Mouse (Mus musculus): ENCODE data around the gene Eaf2. TPM values are rescaled to one million over a fixed set of nuclear protein-coding genes. Genes with fewer than 3 reads are reported as not detected.

Gene Eaf2
- polyA plus RNA-seq, 1 experiment from 2014 or later = 1.2 TPM

DNA sequence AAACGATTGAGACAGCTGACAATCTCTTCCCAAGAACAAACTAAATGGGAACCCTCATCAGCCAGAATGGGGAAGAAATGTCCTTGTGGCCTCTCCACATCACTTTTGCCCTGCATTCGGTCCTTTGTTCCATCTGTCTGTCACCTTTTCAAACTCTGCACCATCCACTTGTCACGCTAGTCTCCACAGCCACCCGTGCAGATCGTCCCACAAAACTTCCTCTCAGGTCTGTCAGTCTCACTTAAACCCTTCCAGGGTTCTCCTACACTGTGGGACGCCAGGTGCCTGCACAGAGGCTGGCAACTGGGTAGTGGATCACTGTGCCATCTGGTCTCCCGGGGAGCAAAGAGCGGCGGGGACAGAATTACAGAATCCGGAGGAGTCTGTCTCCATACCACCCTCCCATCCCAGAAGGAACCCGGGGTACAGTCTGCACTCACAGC, 47.2 kb downstream of the Eaf2 start:
- H3K36me3 ChIP-seq (ENCODE audit: control insufficient read depth, insufficient read depth, low read length) = no peaks in the 10 kb centered on the region
- DNase-seq (ENCODE audit: low spot score) = no peak
- H3K4me2 ChIP-seq (ENCODE audit: low read depth) = peak overlapping the region; percentile 57
- peak; percentile 40; the same call in 1 of the 2 replicates for ATAC-seq (ENCODE audit: insufficient read depth, low FRiP score, low TSS enrichment)
- H3K27ac ChIP-seq (ENCODE audit: low read depth, low read length) = no peak overlapping the region
- H3K27me3 ChIP-seq (ENCODE audit: control insufficient read depth, insufficient read depth, low read length) = 0 out of 2 replicates have a peak, but pooled peaks cover 2% of the 10 kb centered on the region
- no peaks in the 10 kb centered on the region for H3K9me3 ChIP-seq (ENCODE audit: control insufficient read depth, low read length)
- H3K9ac ChIP-seq (ENCODE audit: low read length) = no peak overlapping the region; the same call in 1 of the 2 replicates
- H3K4me1 ChIP-seq (ENCODE audit: control insufficient read depth, insufficient read depth, low read length) = no peaks in the 10 kb centered on the region; the same call in 1 of the 2 replicates
- H3K4me3 ChIP-seq (ENCODE audit: low read depth, low read length) = peak overlapping the region; percentile 73
- 5% methylated on average over 11 of the region's 11 CpGs for WGBS

DNA sequence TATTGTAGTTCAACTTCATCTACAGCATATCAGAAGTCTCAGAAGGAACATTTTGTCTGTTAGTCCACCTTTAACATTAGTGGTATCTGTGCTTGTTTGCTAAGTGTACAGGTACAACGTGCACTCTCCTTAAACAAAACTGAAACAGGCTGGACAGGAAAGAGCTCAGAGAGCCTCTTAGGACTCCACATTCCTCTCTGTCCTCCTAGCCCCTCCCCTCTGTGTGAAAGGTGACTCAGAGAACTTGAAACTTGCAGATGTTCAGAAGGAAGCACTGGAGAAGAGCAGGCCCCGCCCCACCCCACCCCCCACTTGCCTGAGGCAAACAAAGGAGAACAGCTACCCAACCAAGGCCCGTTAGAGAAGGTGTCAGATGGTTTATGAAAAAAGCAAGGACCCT, 53.3 kb downstream of the Eaf2 start:
- no peak overlapping the region for H3K27ac ChIP-seq (ENCODE audit: low read depth, low read length)

DNA sequence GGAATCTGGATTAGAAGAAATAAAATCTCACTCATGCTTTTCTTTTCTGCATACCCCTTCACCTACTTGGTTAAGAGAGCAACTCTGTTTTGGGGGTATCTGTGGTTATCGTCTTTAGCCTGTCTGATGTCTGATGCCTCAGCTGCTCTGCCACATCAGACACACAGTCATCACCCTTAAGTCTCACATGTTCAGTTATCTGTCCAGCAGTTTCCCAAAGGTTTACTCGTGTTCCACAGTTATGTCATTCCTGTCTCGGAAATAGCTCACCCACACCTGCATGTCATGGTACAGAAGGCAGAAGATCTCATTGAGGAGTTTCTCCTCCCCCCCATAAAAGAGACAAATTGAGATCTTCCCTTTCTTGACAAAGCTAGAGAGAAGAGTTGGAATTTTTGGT, 54.1 kb downstream of the Eaf2 start:
- DNase-seq (ENCODE audit: low spot score) (no peak), ATAC-seq (ENCODE audit: insufficient read depth, low FRiP score, low TSS enrichment) (no peak)
- Histone ChIP-seq H3K4me3 (ENCODE audit: low read depth, low read length) (no peak overlapping the region), H3K9me3 (ENCODE audit: control insufficient read depth, low read length) (no peaks in the 10 kb centered on the region), H3K4me1 (ENCODE audit: control insufficient read depth, insufficient read depth, low read length) (no peaks in the 10 kb centered on the region), H3K4me2 (ENCODE audit: low read depth) (no peak overlapping the region), H3K27me3 (ENCODE audit: control insufficient read depth, insufficient read depth, low read length) (no peaks in the 10 kb centered on the region), H3K36me3 (ENCODE audit: control insufficient read depth, insufficient read depth, low read length) (no peaks in the 10 kb centered on the region), H3K27ac (ENCODE audit: low read depth, low read length) (no peak overlapping the region), H3K9ac (ENCODE audit: low read length) (no peak overlapping the region)
- WGBS = 84% methylated on average over 3 of the region's 3 CpGs

More for the DNA sequence above, 53.3 kb downstream of the Eaf2 start:
- Histone ChIP-seq H3K9me3 (ENCODE audit: control insufficient read depth, low read length) (no peaks in the 10 kb centered on the region), H3K4me2 (ENCODE audit: low read depth) (no peak overlapping the region), H3K36me3 (ENCODE audit: control insufficient read depth, insufficient read depth, low read length) (no peaks in the 10 kb centered on the region), H3K27me3 (ENCODE audit: control insufficient read depth, insufficient read depth, low read length) (no peaks in the 10 kb centered on the region), H3K4me3 (ENCODE audit: low read depth, low read length) (no peak overlapping the region), H3K9ac (ENCODE audit: low read length) (no peak overlapping the region), H3K4me1 (ENCODE audit: control insufficient read depth, insufficient read depth, low read length) (no peaks in the 10 kb centered on the region)
- DNase-seq (ENCODE audit: low spot score) (no peak), ATAC-seq (ENCODE audit: insufficient read depth, low FRiP score, low TSS enrichment) (no peak)
- 13% methylated on average over 3 of the region's 3 CpGs for WGBS

DNA sequence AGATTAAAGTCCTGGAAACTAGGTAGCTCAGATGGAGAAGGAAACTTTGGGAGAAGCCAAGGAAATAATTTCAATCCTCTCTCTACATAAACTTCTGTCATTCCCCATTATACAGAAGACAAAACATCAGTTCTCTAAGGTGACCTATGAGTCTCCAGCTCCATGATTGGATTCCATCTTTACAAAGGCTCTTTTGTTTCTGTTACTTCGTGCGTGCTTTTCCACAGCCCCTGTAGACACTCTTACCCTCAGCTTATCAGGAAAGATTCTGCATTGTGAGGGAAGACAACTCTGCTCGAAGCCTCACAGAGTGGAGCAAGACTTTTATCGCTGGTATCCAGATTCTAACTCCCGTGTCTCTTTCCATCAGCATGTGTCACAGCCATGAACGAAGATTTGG, 54.8 kb downstream of the Eaf2 start:
- no peak for DNase-seq (ENCODE audit: low spot score)
- Histone ChIP-seq H3K4me2 (ENCODE audit: low read depth) (no peak overlapping the region), H3K36me3 (ENCODE audit: control insufficient read depth, insufficient read depth, low read length) (no peaks in the 10 kb centered on the region), H3K27me3 (ENCODE audit: control insufficient read depth, insufficient read depth, low read length) (no peaks in the 10 kb centered on the region), H3K27ac (ENCODE audit: low read depth, low read length) (no peak overlapping the region), H3K9me3 (ENCODE audit: control insufficient read depth, low read length) (no peaks in the 10 kb centered on the region), H3K4me3 (ENCODE audit: low read depth, low read length) (no peak overlapping the region), H3K9ac (ENCODE audit: low read length) (no peak overlapping the region), H3K4me1 (ENCODE audit: control insufficient read depth, insufficient read depth, low read length) (no peaks in the 10 kb centered on the region)
- no peak for ATAC-seq (ENCODE audit: insufficient read depth, low FRiP score, low TSS enrichment)
- 84% methylated on average over 6 of the region's 6 CpGs for WGBS

DNA sequence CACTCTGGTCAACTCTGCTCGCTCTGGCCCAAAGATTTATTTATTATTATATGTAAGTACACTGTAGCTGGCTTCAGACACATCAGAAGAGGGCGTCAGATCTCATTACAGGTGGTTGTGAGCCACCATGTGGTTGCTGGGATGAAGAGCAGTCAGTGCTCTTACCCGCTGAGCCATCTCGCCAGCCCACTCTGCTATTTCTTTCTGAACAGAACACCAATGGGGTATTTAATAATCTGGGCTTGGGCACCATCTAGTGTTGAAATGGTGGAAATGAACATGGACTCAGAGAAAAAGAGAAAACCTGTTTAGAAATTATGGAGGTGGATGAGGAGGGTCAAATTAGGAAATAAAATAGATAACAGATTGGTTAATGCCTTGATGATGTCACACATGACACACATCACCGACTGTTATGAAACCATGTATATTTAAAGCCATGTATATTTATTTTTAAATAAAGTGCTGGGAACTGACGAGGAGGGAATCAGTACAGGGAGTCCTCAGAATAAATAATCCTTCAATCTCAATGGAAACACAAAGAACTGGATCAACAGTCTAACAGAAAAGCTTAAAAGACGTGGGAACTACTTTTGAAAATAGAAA, 57.4 kb downstream of the Eaf2 start:
- Histone ChIP-seq H3K4me1 (ENCODE audit: control insufficient read depth, insufficient read depth, low read length) (no peaks in the 10 kb centered on the region), H3K27me3 (ENCODE audit: control insufficient read depth, insufficient read depth, low read length) (no peaks in the 10 kb centered on the region), H3K9ac (ENCODE audit: low read length) (no peak overlapping the region), H3K9me3 (ENCODE audit: control insufficient read depth, low read length) (no peaks in the 10 kb centered on the region), H3K36me3 (ENCODE audit: control insufficient read depth, insufficient read depth, low read length) (no peaks in the 10 kb centered on the region), H3K4me2 (ENCODE audit: low read depth) (no peak overlapping the region), H3K4me3 (ENCODE audit: low read depth, low read length) (no peak overlapping the region), H3K27ac (ENCODE audit: low read depth, low read length) (no peak overlapping the region)
- 21% methylated on average over 7 of the region's 7 CpGs for WGBS
- ATAC-seq (ENCODE audit: insufficient read depth, low FRiP score, low TSS enrichment) = peak; percentile 81
- peak; percentile 74 for DNase-seq (ENCODE audit: low spot score)

DNA sequence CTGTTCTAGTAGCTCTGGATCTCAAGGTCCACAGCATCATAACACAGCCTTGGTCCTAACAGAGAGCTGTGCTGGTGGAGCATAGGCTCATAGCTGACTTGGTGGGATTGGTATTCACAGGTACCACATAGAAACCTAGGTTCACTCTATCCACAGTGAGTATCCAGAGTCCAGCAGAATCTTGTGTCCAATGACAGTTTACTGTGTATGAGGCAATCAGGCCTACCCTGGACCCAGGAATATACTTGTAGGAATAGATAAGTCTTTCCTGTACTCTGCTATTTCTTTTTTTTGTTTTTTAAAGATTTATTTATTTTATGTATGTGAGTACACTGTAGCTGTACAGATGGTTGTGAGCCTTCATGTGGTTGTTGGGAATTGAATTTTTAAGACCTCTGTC, 57.9 kb downstream of the Eaf2 start:
- H3K4me1 ChIP-seq (ENCODE audit: control insufficient read depth, insufficient read depth, low read length) = no peaks in the 10 kb centered on the region
- no peaks in the 10 kb centered on the region for H3K9me3 ChIP-seq (ENCODE audit: control insufficient read depth, low read length)
- no peaks in the 10 kb centered on the region for H3K27me3 ChIP-seq (ENCODE audit: control insufficient read depth, insufficient read depth, low read length)
- no peaks in the 10 kb centered on the region for H3K36me3 ChIP-seq (ENCODE audit: control insufficient read depth, insufficient read depth, low read length)
- H3K4me3 ChIP-seq (ENCODE audit: low read depth, low read length) = no peak overlapping the region
- no peak overlapping the region for H3K4me2 ChIP-seq (ENCODE audit: low read depth)
- no peak for DNase-seq (ENCODE audit: low spot score)
- no peak overlapping the region for H3K27ac ChIP-seq (ENCODE audit: low read depth, low read length)
- no peak overlapping the region for H3K9ac ChIP-seq (ENCODE audit: low read length)
- peak; percentile 41; the same call in 1 of the 2 replicates for ATAC-seq (ENCODE audit: insufficient read depth, low FRiP score, low TSS enrichment)

DNA sequence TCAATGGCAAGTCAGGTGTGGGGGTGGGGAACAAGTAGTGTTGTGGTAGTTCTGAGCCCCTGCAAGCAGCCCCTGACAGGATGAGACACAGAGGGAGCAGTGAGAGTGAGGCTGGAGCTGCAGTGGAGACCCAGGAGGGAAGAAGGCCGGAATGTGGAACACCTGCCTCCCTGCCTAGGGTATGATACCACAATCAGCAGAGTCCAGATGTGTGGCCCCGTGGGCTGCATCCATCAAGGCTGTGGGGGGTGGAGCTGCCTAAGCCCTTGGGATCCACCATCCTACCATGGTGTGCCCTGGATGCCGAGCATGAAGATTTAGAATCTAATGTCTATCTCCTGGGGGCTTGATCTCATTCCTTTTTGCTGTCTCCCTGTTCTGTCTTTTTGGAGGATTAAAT, 61.1 kb downstream of the Eaf2 start:
- no peak overlapping the region for H3K27ac ChIP-seq (ENCODE audit: low read depth, low read length)

DNA sequence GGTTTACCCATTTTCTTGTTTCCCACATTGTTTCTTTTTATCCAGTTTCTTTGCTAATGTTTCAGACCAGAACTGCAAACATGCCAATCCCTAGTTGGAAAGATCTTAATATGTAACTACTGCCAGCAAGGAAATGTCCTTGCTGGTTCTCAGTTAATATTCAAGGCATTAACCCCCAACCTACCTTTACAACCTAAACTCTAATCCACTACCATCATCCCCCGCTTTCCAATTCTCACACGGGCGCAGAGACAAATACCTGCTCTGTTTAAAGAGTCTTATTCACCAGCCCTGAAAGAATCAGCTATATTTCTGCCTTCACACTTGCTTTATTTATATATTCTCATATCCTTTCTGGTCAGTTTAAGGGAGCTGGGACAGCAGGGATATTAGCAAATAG, 66.2 kb downstream of the Eaf2 start:
- Histone ChIP-seq H3K9me3 (ENCODE audit: control insufficient read depth, low read length) (no peaks in the 10 kb centered on the region), H3K27me3 (ENCODE audit: control insufficient read depth, insufficient read depth, low read length) (no peaks in the 10 kb centered on the region), H3K4me3 (ENCODE audit: low read depth, low read length) (no peak overlapping the region), H3K4me2 (ENCODE audit: low read depth) (no peak overlapping the region), H3K4me1 (ENCODE audit: control insufficient read depth, insufficient read depth, low read length) (no peaks in the 10 kb centered on the region), H3K27ac (ENCODE audit: low read depth, low read length) (no peak overlapping the region), H3K9ac (ENCODE audit: low read length) (no peak overlapping the region), H3K36me3 (ENCODE audit: control insufficient read depth, insufficient read depth, low read length) (no peaks in the 10 kb centered on the region)
- DNase-seq (ENCODE audit: low spot score) (no peak), ATAC-seq (ENCODE audit: insufficient read depth, low FRiP score, low TSS enrichment) (no peak)
- 88% methylated on average over 3 of the region's 3 CpGs for WGBS

More for the DNA sequence above, 61.1 kb downstream of the Eaf2 start:
- ATAC-seq (ENCODE audit: insufficient read depth, low FRiP score, low TSS enrichment) = no peak
- no peak overlapping the region for H3K9ac ChIP-seq (ENCODE audit: low read length)
- H3K4me3 ChIP-seq (ENCODE audit: low read depth, low read length) = no peak overlapping the region
- DNase-seq (ENCODE audit: low spot score) = no peak
- WGBS = 61% methylated on average over 3 of the region's 3 CpGs
- no peak overlapping the region for H3K4me2 ChIP-seq (ENCODE audit: low read depth)
- no peaks in the 10 kb centered on the region for H3K27me3 ChIP-seq (ENCODE audit: control insufficient read depth, insufficient read depth, low read length)
- H3K9me3 ChIP-seq (ENCODE audit: control insufficient read depth, low read length) = no peaks in the 10 kb centered on the region
- H3K36me3 ChIP-seq (ENCODE audit: control insufficient read depth, insufficient read depth, low read length) = no peaks in the 10 kb centered on the region
- H3K4me1 ChIP-seq (ENCODE audit: control insufficient read depth, insufficient read depth, low read length) = no peaks in the 10 kb centered on the region

DNA sequence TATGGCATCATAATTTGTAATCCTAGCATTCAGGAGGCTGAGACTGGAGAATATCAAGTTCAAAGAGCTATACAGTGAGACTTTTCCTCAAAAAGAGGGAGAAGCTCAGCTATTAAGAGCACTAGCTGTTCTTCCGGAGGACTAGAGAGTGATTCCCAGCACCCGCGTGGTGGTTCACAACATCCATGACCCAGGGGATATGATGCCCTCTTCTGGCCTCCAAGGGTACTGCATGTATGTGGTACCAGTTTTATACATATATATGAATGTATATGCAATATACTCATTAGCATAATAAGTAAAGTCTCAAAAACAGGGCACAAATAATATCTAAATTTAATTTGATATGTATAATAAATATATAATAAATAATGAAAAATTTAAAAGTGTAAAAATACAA, 72.4 kb downstream of the Eaf2 start:
- Histone ChIP-seq H3K27ac (ENCODE audit: low read depth, low read length) (no peak overlapping the region), H3K4me2 (ENCODE audit: low read depth) (no peak overlapping the region), H3K9me3 (ENCODE audit: control insufficient read depth, low read length) (no peaks in the 10 kb centered on the region), H3K27me3 (ENCODE audit: control insufficient read depth, insufficient read depth, low read length) (no peaks in the 10 kb centered on the region), H3K36me3 (ENCODE audit: control insufficient read depth, insufficient read depth, low read length) (no peaks in the 10 kb centered on the region), H3K4me3 (ENCODE audit: low read depth, low read length) (no peak overlapping the region), H3K9ac (ENCODE audit: low read length) (no peak overlapping the region), H3K4me1 (ENCODE audit: control insufficient read depth, insufficient read depth, low read length) (no peaks in the 10 kb centered on the region)
- ATAC-seq (ENCODE audit: insufficient read depth, low FRiP score, low TSS enrichment) (no peak), DNase-seq (ENCODE audit: low spot score) (no peak)
- WGBS = 84% methylated on average over 3 of the region's 3 CpGs
